Mouse (Mus musculus) mouse embryonic stem cell (cell line): ENCODE measurements around the gene Xndc1.

ENCODE experiments used
- in situ Hi-C, 2 experiments: fragments of 300-500 bp; cut with MboI; formaldehyde crosslinking; loops; 1 replicate in 1 of 2; 3 replicates in 1 of 2; pipeline ENCODE4 v1.14.3; 2019 to 2020; ENCODE audit warnings: low sequenced_read_pairs in 2 of 2, low pct_unique_long_range_greater_than_20kb in 1 of 2, mixed read lengths in 1 of 2; ENCODE audit not compliant: unreplicated experiment in 1 of 2

The Xndc1 gene

DNA sequence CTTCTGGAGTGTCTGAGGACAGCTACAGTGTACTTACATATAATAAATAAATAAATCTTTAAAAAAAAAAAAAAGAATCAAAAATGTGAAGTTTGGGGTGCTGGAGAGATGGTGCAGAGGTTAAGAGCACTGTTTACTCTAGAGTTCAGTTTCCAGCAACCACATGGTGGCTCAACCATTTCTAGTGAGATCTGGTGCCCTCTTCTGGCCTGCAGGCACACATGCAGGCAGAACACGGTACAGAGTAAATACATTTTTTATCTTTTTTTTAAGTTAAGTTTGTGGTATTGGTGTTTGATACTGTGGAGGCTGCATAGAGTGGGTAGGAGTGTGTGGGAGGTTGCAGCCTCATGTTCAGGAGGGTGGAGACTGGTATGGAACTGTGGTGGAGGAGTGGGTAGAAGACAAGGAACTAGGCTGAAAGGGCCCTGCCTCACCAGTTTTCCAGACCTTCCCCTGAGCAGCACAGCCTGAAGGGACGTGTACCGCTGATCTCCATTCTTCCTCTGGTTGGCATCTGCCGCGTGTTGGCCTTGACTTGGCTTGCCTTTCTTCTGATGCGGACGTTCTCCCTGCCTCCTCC is 11.5 kb downstream of the Xndc1 start:
- in situ Hi-C loops, result loop anchor here (25.0 kb wide), 1 partner anchor 415 kb away; the partner anchor contains the start of gene Clpb (in 2 of the 2)

DNA sequence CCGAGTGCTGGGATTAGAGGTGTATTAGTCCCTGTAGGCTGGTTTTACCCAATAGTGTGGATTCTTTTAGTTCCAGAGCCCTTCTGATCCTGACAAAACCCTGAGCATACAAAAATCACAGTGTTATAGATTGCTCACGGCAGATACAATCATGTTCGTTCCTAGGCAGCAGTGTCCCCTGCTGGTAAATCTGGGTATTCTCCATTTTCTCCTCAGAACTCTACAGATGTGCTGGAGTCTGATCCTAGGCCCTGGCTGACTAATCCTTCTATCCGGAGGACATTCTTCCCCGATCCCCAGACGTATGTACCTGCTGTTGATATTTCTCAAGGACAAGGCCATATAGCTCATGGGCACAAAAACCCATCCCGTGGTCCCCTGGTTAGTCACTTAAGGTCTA is 13.2 kb downstream of the Xndc1 start:
- in situ Hi-C loops, result loop anchor here (25.0 kb wide), 1 partner anchor 416 kb away; the partner anchor contains the start of gene Clpb (in 2 of the 2)

DNA sequence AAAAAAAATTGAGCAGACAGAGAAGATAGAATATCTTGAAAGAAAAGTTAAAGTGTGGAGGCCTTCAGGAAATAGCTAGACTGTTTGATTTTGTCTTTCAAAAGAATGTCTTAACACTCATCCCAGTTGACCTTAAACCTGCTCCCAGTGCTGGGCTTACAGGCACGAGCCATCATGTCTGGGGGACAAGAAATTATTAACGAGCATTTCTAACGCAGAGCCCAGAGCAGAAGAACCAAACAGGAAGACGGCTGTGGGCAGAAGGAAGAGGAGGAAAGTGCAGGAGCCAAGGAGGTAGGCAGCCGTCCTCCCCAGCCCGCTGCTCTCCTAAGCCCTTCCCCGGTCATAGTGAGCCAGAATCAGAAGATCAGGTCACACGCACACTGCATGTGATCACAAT is 15.0 kb downstream of the Xndc1 start:
- in situ Hi-C loops, result loop anchor here (25.0 kb wide), 1 partner anchor 418 kb away; the partner anchor contains the start of gene Clpb (in 2 of the 2)

DNA sequence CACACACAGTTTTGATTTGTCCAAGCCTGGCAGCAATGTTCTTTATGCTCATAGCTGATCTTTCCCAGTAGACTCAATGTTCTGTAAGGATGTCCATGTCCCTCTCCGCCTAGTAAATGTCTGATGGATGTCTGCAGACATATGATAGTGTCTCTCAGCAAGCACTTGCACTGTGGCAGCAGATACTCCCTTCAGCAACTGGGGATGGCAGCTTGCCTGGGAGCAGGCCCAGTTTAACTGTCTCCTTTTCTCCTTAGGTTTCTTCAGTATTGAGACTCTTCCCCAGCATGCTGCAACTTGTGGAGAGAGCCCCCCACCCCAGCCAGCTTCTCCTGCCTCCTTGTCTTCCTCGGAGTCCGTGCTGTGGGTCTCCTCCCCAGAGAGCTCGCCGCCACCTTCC is 16.5 kb downstream of the Xndc1 start:
- in situ Hi-C loops, result loop anchor here (25.0 kb wide), 1 partner anchor 419 kb away; the partner anchor contains the start of gene Clpb (in 2 of the 2)

DNA sequence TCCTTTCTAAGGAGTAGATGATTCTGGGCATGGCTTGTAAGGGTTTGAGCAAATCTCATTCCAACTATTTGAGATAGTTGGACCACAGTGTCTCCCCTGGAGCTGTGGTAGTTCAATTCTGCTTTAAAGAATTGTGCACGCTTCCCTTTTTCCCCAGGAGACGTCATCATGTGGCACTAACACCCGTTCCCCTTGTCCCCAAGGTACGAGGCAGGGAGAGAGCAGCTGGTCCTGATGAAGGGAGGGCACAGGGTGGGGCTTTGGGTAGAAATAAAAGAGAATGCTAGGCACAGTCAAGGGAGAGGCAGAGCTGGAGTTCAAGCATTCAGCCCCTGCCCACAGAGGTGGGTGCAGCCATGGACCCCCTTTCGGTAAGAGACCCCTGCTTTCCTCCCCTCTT is 17.5 kb downstream of the Xndc1 start, which contains the start of gene Trpc2:
Trpc2 (plus strand) TSS at position 301 of the 400 bp plus-strand sequence.
- in situ Hi-C loops, result loop anchor here (25.0 kb wide), 1 partner anchor 421 kb away; the partner anchor contains the start of gene Clpb (in 2 of the 2)

DNA sequence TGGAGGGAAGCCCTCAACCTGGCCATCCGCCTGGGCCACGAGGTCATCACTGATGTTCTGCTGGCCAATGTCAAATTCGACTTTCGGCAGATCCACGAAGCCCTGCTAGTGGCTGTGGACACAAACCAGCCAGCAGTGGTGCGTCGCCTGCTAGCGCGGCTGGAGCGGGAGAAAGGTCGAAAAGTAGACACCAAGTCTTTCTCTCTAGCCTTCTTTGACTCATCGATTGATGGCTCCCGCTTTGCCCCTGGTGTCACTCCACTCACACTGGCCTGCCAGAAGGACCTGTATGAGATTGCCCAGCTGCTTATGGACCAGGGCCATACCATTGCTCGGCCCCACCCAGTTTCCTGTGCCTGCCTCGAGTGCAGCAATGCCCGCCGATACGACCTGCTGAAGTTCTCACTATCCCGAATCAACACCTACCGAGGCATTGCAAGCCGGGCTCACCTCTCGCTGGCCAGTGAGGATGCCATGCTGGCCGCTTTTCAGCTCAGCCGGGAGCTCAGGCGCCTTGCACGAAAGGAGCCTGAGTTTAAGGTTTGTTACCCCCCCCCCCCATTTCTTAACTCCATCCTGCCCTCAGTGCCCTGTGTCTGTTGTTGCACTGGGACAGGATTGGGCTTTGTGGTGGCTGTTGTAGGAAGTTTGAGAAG is 18.9 kb downstream of the Xndc1 start:
- in situ Hi-C loops, result loop anchor here (25.0 kb wide), 1 partner anchor 422 kb away; the partner anchor contains the start of gene Clpb (in 2 of the 2)

DNA sequence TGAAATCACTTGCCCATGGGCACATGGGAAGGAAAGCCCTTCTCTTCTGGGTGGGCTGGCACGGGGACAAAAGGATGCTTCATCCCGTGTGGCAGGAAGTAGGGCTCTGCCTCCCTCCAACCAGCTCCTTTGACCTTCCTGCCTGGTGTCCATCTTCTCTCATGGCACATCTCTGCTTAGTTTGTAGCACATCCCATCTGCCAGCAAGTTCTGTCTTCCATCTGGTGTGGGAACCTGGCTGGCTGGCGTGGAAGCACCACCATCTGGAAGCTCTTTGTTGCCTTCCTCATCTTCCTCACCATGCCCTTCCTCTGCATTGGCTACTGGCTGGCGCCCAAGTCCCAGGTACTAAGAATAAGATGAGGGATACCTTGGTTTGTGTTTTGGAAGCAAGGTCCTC is 22.0 kb downstream of the Xndc1 start:
- in situ Hi-C loops, result loop anchor here (25.0 kb wide), 1 partner anchor 425 kb away; the partner anchor contains the start of gene Clpb (in 2 of the 2)

DNA sequence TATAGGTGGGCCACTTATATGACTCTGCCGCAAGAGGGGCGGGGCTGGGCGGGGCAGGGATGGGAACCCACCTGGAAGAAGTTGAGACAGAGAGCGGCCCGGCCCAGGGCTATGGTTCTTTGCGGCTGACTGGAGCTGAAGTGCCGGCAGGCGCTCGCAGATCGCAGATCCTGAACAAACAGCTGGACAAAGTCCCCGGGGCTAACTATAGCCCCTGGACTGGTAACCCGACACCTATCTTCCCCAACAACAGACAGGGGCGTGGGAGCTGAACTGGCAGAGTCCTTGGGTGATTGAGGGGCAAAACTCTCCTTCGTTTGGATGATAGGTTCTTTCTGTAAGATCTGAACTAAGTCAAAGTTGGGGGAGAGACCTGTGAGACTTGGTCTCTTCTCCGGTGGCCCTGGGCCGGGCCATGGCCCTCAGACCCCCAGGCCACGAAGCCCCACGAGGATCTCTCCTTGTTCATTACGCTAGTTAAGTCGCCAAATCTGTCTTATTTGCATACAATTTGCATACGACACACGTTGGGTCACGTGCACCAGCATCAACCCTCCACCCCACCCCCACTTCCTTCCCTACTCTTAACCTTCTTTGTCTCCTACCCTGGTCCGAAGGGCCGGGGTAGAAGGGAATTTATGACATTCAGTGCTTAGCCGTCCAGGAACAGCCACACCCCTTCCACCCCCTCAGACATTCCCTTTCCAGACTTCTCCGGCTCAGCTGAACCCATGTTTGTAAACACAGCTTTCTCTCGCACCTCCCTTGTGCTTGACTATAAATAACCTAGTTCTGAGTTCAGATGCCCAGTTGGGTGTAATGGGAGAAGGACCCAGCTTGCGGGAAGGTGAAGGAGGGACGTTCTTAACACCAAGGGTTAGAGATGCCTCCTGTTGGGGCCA is 34.7 kb downstream of the Xndc1 start:
- in situ Hi-C loops, result loop anchor here (25.0 kb wide), 1 partner anchor 438 kb away; the partner anchor contains the start of gene Clpb (in 2 of the 2)

DNA sequence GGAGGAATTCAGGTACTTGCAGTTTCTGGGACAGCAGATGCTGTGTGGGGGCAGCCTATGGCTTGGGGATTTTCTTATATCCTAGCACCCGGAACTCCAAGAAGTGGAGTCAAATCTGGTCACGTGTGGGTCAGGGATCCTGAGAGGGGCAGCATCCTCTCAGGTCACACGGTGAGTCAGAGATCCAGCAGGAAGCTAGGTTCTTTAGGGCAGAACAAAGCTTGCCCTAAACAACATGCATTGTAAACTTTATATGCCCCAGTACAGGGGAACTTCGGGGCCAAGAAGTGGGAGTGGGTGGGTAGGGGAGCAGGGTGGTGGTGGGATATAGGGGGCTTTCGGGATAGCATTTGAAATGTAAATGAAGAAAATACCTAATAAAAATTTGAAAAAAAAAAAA is 35.6 kb downstream of the Xndc1 start:
- in situ Hi-C loops, result no loop called here

DNA sequence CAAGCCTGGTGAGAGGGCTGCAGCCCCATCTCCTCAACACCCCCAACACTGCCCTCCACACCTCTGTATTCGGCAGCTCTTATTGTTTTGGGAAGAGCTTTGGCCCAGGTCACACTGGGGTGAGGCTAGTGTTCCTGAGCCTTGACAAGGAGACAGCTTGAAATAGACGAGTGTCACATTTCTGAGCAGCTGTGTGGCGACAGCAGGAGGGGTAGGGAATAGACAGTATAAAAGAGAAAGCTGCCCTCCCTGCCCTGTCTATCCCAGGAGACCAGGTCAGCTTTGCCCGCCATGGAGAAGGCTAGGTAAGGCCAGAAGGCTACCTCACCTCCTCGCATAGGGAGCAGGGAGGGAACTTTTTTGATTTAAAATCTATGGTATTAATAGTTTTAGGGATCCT is 36.2 kb downstream of the Xndc1 start, which contains the start of gene Art1:
Art1 (plus strand) TSS at position 257 of the 400 bp plus-strand sequence.
- in situ Hi-C loops, result no loop called here

DNA sequence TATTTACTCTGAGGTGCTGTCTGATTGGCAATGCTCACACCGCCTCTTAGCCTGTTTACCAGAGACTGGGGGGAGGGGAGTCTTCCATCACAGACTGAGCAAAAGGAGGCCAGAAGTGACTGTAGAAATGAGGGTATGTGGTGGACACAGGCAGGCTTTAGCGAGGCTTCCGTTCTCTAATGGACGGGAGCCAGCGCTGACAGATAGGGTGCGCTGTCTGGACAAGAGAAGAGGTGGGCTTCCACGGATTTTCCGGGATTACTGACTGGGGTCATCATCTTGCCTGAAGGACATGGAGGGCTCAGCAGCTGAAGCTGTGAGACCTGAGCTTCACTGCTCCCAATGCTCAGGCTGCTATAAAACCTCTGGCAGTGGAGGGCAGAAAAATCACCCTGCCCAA is 36.9 kb downstream of the Xndc1 start:
- in situ Hi-C loops, result no loop called here

DNA sequence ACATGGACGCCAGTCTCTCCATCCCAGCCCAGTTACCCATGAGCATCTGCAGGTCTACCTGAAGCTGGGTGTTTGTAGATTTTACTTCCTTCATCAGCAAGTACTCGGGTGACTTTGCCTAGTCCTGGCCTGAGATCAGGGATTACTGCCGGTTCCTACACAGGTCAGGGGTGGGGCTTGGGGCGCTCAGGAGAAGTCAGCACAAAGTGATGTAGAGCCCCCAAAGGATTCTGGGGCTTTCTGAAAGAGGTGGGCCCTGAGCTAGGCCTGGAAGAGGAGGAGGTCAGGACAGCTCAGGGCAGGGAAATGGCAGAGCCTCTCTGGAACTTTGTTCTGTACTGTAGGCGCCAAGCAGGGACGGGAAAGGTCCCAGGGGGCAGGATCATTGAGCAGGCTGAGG is 37.4 kb downstream of the Xndc1 start:
- in situ Hi-C loops, result no loop called here

DNA sequence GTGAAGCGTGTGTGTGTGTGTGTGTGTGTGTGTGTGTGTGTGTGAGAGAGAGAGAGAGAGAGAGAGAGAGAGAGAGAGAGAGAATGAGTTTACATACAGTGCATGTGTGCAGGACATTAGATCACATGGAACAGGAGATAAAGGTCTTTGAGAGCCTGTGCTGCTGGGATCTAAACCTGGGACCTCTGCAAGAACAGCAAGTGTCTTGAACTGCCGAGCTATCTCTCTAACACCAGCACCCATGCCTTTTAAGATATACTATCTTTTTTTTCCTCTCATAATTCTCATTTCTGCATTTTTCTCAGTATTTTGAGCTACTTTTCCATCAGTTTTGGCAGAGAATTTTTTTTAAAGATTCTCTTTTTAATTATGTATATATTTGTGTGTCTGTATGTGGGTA is 38.2 kb downstream of the Xndc1 start:
- in situ Hi-C loops, result no loop called here

DNA sequence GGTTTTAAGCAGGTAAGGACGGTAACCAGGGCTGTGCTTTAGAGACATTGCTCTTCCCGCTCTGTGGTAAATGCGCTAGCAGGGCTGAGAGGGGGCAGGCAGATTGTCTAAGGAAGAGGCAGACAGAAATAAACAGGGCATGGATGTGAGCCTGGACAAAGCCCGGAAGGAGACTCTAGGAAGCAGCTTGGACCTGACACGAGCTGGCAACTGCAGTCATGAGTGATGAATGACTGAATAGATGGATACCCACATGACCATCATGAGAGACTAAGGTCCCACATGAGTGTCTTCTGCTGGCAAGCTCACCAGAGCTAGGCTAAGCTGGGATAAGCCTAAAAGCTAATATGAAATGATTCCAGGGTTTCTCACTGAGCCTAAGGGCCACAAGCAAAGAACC is 38.8 kb downstream of the Xndc1 start:
- in situ Hi-C loops, result no loop called here

DNA sequence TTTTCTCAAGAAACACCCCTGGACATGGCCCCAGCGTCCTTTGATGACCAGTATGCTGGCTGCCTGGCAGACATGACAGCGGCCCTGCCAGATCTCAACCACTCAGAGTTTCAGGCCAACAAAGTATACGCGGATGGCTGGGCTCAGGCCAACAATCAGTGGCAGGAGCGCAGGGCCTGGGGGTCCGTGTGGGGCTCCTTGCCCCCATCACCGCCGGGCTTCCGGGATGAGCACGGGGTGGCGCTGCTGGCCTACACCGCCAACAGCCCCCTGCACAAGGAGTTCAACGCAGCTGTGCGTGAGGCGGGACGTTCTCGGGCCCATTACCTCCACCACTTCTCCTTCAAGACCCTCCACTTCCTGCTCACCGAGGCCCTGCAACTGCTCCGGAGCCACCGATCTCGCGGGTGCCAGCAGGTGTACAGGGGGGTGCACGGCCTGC is 41.4 kb downstream of the Xndc1 start:
- in situ Hi-C loops, result no loop called here

DNA sequence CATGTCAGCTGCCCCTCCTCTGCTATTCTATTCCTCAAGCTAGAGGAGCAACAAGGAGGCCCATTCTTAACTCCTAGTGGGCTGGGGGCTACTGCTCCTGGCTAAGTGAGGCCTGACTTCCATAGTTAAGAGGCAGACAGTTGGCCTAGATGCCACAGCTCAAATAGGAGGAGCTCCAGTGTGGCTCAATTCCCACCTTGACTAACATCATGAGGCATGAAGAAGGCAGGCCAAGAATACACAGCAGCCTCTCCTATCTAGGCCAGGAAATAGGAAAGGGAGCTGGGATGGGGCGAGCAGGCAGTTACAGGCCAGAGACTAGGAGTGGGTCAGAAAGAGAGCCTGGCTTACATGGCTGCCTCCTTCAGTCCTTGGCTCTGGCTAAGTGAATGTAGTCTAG is 42.9 kb downstream of the Xndc1 start:
- in situ Hi-C loops, result no loop called here

DNA sequence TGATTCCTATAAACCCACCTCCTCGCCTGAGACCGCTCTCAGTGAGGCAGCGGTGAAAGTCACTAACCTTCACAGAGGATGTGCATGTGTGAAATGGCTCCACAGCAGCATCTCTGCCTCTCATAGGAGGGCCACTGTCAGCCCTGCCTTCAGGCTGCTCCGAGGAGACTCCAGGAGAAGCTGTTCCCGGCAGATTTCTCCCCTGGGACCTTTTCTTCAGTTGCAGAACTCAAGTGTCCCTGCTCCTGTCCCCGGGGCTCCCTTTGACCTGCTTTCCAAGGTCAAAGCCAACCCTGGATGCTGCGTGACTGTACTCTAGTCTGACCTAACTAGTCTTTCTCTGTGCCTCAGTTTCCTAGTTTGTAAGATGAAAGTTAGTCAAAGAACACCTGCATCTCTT is 43.9 kb downstream of the Xndc1 start, which contains the start of gene Art5:
Art5 (minus strand) TSS at position 319 of the 400 bp plus-strand sequence.
- in situ Hi-C loops, result no loop called here

DNA sequence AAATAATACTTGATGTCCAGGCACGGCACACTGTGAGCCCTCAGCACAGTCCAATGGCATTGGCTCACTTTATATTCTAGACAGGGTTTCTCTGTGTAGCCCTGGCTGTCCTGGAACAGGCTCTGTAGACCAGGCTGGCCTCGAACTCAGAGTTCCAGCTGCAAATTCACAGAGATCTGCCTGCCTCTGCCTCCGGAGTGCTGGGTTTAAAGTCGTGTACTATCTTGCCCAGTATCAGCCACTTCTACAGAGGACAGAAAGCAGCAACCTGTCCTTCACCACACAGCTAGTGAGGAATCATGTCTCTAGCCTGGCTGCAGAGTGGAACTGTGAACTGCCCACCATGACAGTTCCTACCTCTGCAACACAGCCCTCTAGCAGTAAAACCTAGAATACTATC is 44.4 kb downstream of the Xndc1 start:
- in situ Hi-C loops, result no loop called here
